Mouse (Mus musculus): Measurements from ENCODE around the gene Pbx1. TPM values are rescaled to one million over a fixed set of nuclear protein-coding genes. Genes with fewer than 3 reads are reported as not detected.

The Pbx1 gene
- polyA plus RNA-seq, 1 experiment from 2014 or later = 23.2 TPM

DNA sequence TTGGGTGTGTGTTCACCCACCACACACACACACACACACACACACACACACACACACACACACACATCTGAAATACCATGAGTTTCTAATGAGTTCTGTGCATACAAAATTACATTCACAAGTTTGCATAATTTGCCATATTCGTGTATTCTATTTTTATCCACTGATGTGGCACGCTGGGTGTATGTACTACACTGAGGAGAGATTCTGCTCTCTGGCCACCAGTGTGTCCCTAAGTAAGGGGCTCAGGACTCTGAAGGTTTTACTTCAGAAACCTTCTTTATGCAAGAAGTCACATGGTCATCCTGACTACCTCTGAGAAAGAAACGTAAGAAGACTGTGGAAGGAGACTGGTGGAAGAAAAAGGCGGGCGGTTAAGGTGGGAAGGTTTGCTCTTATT is 191.7 kb downstream of the Pbx1 start:
- no peak for TF ChIP-seq EP300 (optimal IDR thresholded peaks at IDR 0.05)
- TF ChIP-seq CTCF (IDR thresholded peaks at IDR 0.05; ENCODE audit: low read depth) = no peak
- DNase-seq (ENCODE audit: low spot score) = no peak

DNA sequence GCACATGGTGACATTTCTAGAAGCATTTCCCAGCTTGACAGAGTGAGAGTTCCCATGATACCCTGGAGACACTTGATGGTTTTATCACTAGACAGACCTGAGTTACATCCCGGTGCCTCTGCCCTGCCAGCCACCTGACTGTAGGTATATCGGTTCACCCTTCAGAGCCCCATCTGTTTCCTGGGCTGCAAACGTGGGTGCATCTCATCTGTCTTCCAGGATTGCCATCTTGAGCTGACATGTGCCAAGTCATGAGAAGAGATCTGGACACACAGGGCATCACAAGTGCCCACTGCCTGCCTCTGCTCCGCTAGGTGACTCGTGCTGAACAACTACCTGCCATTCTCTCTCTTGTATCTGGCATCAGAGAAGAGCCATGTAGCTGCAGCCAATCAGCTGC is 196.0 kb downstream of the Pbx1 start:
- Histone ChIP-seq H3K36me3 (ENCODE audit: control insufficient read depth, insufficient read depth, low read length) (no peaks in the 10 kb centered on the region), H3K9ac (ENCODE audit: low read length) (no peak overlapping the region), H3K27ac (replicated peaks) (no peak overlapping the region), H3K4me2 (replicated peaks; ENCODE audit: low read depth) (no peak overlapping the region), H3K4me3 (ENCODE audit: low read depth, low read length) (no peak overlapping the region), H3K27me3 (ENCODE audit: control insufficient read depth, insufficient read depth, low read length) (no peaks in the 10 kb centered on the region), H3K9me3 (ENCODE audit: control insufficient read depth, low read length) (no peaks in the 10 kb centered on the region), H3K4me1 (replicated peaks; ENCODE audit: control insufficient read depth, insufficient read depth) (peaks cover 5% of the 10 kb centered on the region; the same call in 1 of the 2 replicates)
- ATAC-seq (ENCODE audit: low FRiP score, low TSS enrichment) (no peak), DNase-seq (ENCODE audit: low spot score) (no peak)
- TF ChIP-seq EP300 (optimal IDR thresholded peaks at IDR 0.05) (no peak), CTCF (IDR thresholded peaks at IDR 0.05; ENCODE audit: low read depth) (no peak)
- whole genome bisulfite sequencing = 92% methylated on average over 5 of the region's 5 CpGs

More for the DNA sequence above, 191.7 kb downstream of the Pbx1 start:
- Histone ChIP-seq H3K27me3 (ENCODE audit: control insufficient read depth, insufficient read depth, low read length) (no peaks in the 10 kb centered on the region), H3K36me3 (ENCODE audit: control insufficient read depth, insufficient read depth, low read length) (no peaks in the 10 kb centered on the region), H3K4me2 (replicated peaks; ENCODE audit: low read depth) (no peak overlapping the region), H3K4me1 (replicated peaks; ENCODE audit: control insufficient read depth, insufficient read depth) (peaks cover 2% of the 10 kb centered on the region), H3K9ac (ENCODE audit: low read length) (no peak overlapping the region), H3K27ac (replicated peaks) (no peak overlapping the region), H3K9me3 (ENCODE audit: control insufficient read depth, low read length) (no peaks in the 10 kb centered on the region), H3K4me3 (ENCODE audit: low read depth, low read length) (no peak overlapping the region)
- 78% methylated on average over 5 of the region's 5 CpGs for WGBS
- ATAC-seq (ENCODE audit: low FRiP score, low TSS enrichment) = no peak

DNA sequence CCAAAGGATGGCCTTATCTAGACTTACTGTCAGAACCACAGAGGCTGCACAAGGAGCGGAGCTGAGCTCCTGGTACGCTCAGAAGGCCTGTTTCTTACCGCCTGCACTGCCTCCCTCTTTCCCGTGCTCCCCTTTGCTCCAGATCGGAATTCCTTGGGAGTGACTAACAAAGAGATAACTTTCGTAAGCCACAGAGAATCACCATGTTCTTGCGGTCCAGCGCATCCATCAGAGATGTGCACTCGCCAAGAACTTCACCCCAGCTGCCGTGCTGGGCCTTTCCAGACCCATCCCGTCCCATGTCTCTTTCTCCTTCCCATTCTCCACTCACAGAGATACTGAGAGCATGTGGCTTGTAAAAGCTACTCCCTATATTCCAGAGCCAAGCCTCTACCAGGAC is 197.7 kb downstream of the Pbx1 start:
- TF ChIP-seq EP300 (optimal IDR thresholded peaks at IDR 0.05) (no peak), CTCF (IDR thresholded peaks at IDR 0.05; ENCODE audit: low read depth) (no peak)
- ATAC-seq (ENCODE audit: low FRiP score, low TSS enrichment) (no peak), DNase-seq (ENCODE audit: low spot score) (no peak)
- Histone ChIP-seq H3K27me3 (ENCODE audit: control insufficient read depth, insufficient read depth, low read length) (no peaks in the 10 kb centered on the region), H3K4me3 (ENCODE audit: low read depth, low read length) (no peak overlapping the region), H3K9ac (ENCODE audit: low read length) (no peak overlapping the region), H3K9me3 (ENCODE audit: control insufficient read depth, low read length) (no peaks in the 10 kb centered on the region), H3K4me2 (replicated peaks; ENCODE audit: low read depth) (no peak overlapping the region), H3K27ac (replicated peaks) (no peak overlapping the region), H3K36me3 (ENCODE audit: control insufficient read depth, insufficient read depth, low read length) (no peaks in the 10 kb centered on the region), H3K4me1 (replicated peaks; ENCODE audit: control insufficient read depth, insufficient read depth) (peaks cover 5% of the 10 kb centered on the region; the same call in 1 of the 2 replicates)
- 60% methylated on average over 11 of the region's 11 CpGs for WGBS

DNA sequence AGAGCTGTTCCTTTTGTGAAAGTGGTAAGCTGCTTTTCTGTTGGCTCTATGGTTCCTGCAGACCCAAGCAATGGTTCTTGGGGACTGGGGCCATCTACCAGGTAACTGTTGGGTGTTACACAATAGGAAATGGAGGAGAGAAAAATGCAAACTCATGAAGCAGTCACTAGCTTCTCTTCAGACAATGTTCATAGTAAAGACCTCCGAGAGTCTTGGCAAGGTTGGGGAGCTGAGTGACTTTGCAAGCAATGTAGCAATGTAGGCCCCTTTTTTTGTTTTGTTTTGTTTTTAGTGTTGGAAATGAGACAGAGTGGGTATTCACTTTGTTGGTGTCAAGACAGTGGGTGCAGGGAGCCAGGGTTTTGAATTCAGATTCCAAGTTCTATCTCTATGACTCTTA is 198.9 kb downstream of the Pbx1 start:
- Histone ChIP-seq H3K36me3 (ENCODE audit: control insufficient read depth, insufficient read depth, low read length) (no peaks in the 10 kb centered on the region), H3K4me2 (replicated peaks; ENCODE audit: low read depth) (no peak overlapping the region), H3K27me3 (ENCODE audit: control insufficient read depth, insufficient read depth, low read length) (no peaks in the 10 kb centered on the region), H3K9ac (ENCODE audit: low read length) (no peak overlapping the region), H3K4me3 (ENCODE audit: low read depth, low read length) (no peak overlapping the region), H3K9me3 (ENCODE audit: control insufficient read depth, low read length) (no peaks in the 10 kb centered on the region), H3K4me1 (replicated peaks; ENCODE audit: control insufficient read depth, insufficient read depth) (peaks cover 5% of the 10 kb centered on the region; the same call in 1 of the 2 replicates), H3K27ac (replicated peaks) (peak overlapping the region; percentile 77; the same call in 1 of the 2 replicates)
- no peak for DNase-seq (ENCODE audit: low spot score)
- TF ChIP-seq EP300 (optimal IDR thresholded peaks at IDR 0.05) (no peak), CTCF (IDR thresholded peaks at IDR 0.05; ENCODE audit: low read depth) (no peak)
- WGBS = 77% methylated on average over 1 of the region's 1 CpGs
- no peak for ATAC-seq (ENCODE audit: low FRiP score, low TSS enrichment)

DNA sequence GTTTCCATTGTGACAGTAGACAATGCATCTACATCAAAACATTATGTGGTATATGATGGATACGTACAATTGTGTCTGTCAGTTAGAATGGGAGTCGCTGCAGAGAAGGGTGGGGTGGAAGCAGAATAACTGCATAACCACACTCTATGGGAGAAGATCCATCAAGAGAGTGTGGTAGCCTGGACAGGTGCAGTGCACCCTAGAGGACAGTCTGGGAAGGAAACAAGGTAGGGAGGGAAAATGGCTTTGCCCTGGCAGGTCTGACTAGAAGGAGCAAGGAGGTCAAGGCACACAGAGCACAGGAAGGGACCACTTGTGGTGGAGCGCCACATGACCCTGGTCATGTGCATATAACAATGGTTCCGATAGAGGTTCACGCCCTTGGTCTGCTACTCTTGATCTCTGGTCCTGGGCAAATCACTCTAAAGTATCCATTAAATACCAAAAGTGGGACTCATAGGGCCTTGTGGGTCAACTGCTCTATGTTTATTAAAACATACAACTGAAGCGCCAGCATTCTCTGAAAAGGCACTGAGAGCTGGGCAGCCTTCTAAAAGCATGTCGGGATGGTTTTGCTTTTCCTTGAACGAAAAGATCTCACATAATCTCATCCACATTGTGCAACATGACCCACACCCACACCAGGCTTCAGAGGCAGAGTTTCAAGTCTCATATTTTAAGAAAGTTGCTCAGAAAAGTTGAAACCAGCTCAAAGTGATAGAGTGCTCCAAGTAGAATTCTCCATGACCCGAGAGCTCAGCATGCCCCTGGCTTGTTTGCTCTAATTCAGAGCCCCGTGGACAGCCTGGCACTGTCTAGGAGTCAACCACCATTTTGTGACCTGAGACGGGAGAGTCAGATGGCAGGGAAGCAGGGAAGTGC is 200.3 kb downstream of the Pbx1 start:
- ATAC-seq (ENCODE audit: low FRiP score, low TSS enrichment) (no peak), DNase-seq (ENCODE audit: low spot score) (no peak)
- H3K9ac ChIP-seq (ENCODE audit: low read length) = no peak overlapping the region
- H3K36me3 ChIP-seq (ENCODE audit: control insufficient read depth, insufficient read depth, low read length) = no peaks in the 10 kb centered on the region
- 77% methylated on average over 11 of the region's 11 CpGs for WGBS
- peak overlapping the region; percentile 77 for H3K27ac ChIP-seq (replicated peaks)
- no peaks in the 10 kb centered on the region for H3K9me3 ChIP-seq (ENCODE audit: control insufficient read depth, low read length)
- TF ChIP-seq EP300 (optimal IDR thresholded peaks at IDR 0.05) (no peak), CTCF (IDR thresholded peaks at IDR 0.05; ENCODE audit: low read depth) (peak; percentile 56)
- no peak overlapping the region for H3K4me2 ChIP-seq (replicated peaks; ENCODE audit: low read depth)
- H3K4me3 ChIP-seq (ENCODE audit: low read depth, low read length) = no peak overlapping the region
- H3K4me1 ChIP-seq (replicated peaks; ENCODE audit: control insufficient read depth, insufficient read depth) = peaks cover 5% of the 10 kb centered on the region; the same call in 1 of the 2 replicates
- no peaks in the 10 kb centered on the region for H3K27me3 ChIP-seq (ENCODE audit: control insufficient read depth, insufficient read depth, low read length)

DNA sequence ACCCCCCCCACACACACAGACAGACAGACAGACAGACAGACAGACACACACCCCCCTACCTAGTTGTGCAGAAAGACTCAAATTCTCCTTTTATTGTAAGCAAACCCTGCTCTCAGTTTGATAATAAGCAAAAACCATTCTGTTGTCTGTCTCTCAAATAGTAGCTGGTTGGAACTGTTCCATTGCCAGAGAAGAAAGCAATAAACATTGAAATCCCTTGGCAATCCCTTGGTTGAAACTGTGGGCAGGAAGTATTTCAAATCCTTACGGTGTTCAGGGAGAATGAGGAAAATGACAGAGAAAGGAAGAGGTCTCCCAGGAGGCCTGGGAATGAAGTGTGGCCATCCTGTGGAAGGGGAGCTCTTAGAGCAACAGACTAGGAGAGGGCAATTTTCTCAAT is 201.2 kb downstream of the Pbx1 start:
- no peak overlapping the region for H3K27ac ChIP-seq (replicated peaks)
- no peak overlapping the region for H3K9ac ChIP-seq (ENCODE audit: low read length)
- no peak overlapping the region for H3K4me3 ChIP-seq (ENCODE audit: low read depth, low read length)
- no peak overlapping the region for H3K4me2 ChIP-seq (replicated peaks; ENCODE audit: low read depth)
- DNase-seq (ENCODE audit: low spot score) (no peak), ATAC-seq (ENCODE audit: low FRiP score, low TSS enrichment) (no peak)
- H3K36me3 ChIP-seq (ENCODE audit: control insufficient read depth, insufficient read depth, low read length) = no peaks in the 10 kb centered on the region
- no peaks in the 10 kb centered on the region for H3K27me3 ChIP-seq (ENCODE audit: control insufficient read depth, insufficient read depth, low read length)
- peaks cover 6% of the 10 kb centered on the region; the same call in 1 of the 2 replicates for H3K4me1 ChIP-seq (replicated peaks; ENCODE audit: control insufficient read depth, insufficient read depth)
- TF ChIP-seq EP300 (optimal IDR thresholded peaks at IDR 0.05) (no peak), CTCF (IDR thresholded peaks at IDR 0.05; ENCODE audit: low read depth) (no peak)
- WGBS = 22% methylated on average over 1 of the region's 1 CpGs
- H3K9me3 ChIP-seq (ENCODE audit: control insufficient read depth, low read length) = no peaks in the 10 kb centered on the region
